In genomic region chr3:37280221-37280620, GRCm38 (mm10) we compare ENCODE assay signal across 35 mouse cellular contexts. TPM values are rescaled to one million over a fixed set of nuclear protein-coding genes. Genes with fewer than 3 reads are reported as not detected.
DNase-seq lines count a peak whose midpoint lies in the region; ATAC-seq and TF ChIP-seq lines count a peak whose summit lies in the region.
"Had no signal": no experiment of that assay in that cellular context is flagged by ENCODE, and none has a peak within 500 bp of the region (broad histone marks: within the 10 kb centered on the region; RNA-seq: fewer than 3 reads in every experiment).

No protein-coding gene starts in this region.

- H3K9ac ChIP-seq in MEL (ENCODE audit: control insufficient read depth, low read depth, low read length, poor library complexity, severe bottlenecking) = no peak overlapping the region
- H3K9ac ChIP-seq: embryonic facial prominence, embryonic 12.5 days; embryonic facial prominence, embryonic 15.5 days; forebrain, postnatal 0 days; heart, embryonic 12.5 days; hindbrain, embryonic 12.5 days; hindbrain, embryonic 15.5 days had no signal

- no peak overlapping the region for H3K4me3 ChIP-seq in heart, embryonic 10.5 days
- H3K4me3 ChIP-seq in MEL (ENCODE audit: control insufficient read depth in 1 of 2, insufficient read depth in 1 of 2, low read depth in 2 of 2, low read length in 2 of 2) = no peak overlapping the region
- H3K4me3 ChIP-seq in embryonic facial prominence, embryonic 10.5 days = no peak overlapping the region
- H3K4me3 ChIP-seq: embryonic facial prominence, embryonic 12.5 days; embryonic facial prominence, embryonic 15.5 days; heart, embryonic 12.5 days; hindbrain, embryonic 12.5 days; hindbrain, embryonic 15.5 days had no signal

- TF ChIP-seq RAD21 in MEL (IDR thresholded peaks at IDR 0.05; ENCODE audit: low read depth, low read length) = no peak

- H3K36me3 ChIP-seq in heart, embryonic 10.5 days = no peaks in the 10 kb centered on the region
- H3K36me3 ChIP-seq in MEL (ENCODE audit: control insufficient read depth in 1 of 2, insufficient read depth in 2 of 2, low read length in 2 of 2) = peaks cover 0 to 4% of the 10 kb centered on the region in 2 experiments; a peak in 2 of 4 replicates
- H3K36me3 ChIP-seq in splenic B cell, adult 2 months (ENCODE audit: control insufficient read depth, insufficient read depth, low read length, poor library complexity, severe bottlenecking) = no peaks in the 10 kb centered on the region
- no peaks in the 10 kb centered on the region for H3K36me3 ChIP-seq in embryonic facial prominence, embryonic 10.5 days (replicated peaks)
- H3K36me3 ChIP-seq: embryonic facial prominence, embryonic 12.5 days; embryonic facial prominence, embryonic 15.5 days; heart, embryonic 12.5 days; hindbrain, embryonic 12.5 days; hindbrain, embryonic 15.5 days had no signal

- H3K9me3 ChIP-seq in heart, embryonic 10.5 days = no peaks in the 10 kb centered on the region
- no peaks in the 10 kb centered on the region for H3K9me3 ChIP-seq in MEL (replicated peaks; ENCODE audit: insufficient read depth, low read length)
- H3K9me3 ChIP-seq in embryonic facial prominence, embryonic 10.5 days = no peaks in the 10 kb centered on the region
- H3K9me3 ChIP-seq: embryonic facial prominence, embryonic 12.5 days; embryonic facial prominence, embryonic 15.5 days; heart, embryonic 12.5 days; hindbrain, embryonic 12.5 days; hindbrain, embryonic 15.5 days had no signal

- TF ChIP-seq CTCF in MEL (IDR thresholded peaks at IDR 0.05 in 2 of 3, conservative IDR thresholded peaks at IDR 0.05 in 1 of 3; ENCODE audit: control insufficient read depth in 1 of 3, insufficient read depth in 1 of 3, low read depth in 2 of 3, low read length in 3 of 3, poor library complexity in 1 of 3, severe bottlenecking in 1 of 3) = no peak

- H3K79me2 ChIP-seq in MEL (ENCODE audit: control insufficient read depth, insufficient read depth, low read length, poor library complexity) = no peaks in the 10 kb centered on the region

- TF ChIP-seq POLR2A in MEL (IDR thresholded peaks at IDR 0.05; ENCODE audit: control insufficient read depth in 1 of 2, insufficient read depth in 1 of 2, low read depth in 1 of 2, low read length in 2 of 2, poor library complexity in 1 of 2) = no peak

- 80% methylated on average over 1 of the region's 1 CpGs for WGBS in heart, embryonic 10.5 days
- 91% methylated on average over 1 of the region's 1 CpGs for WGBS in embryonic facial prominence, embryonic 10.5 days

- DNase-seq in heart, embryonic 10.5 days (ENCODE audit: low spot score) = peak; percentile 66
- no peak for DNase-seq in heart, adult 8-10 months (ENCODE audit: low spot score)
- no peak for DNase-seq in MEL (ENCODE audit: low read depth, low spot score)
- DNase-seq in splenic B cell, adult 2 months (ENCODE audit: low read depth, low spot score) = peak; percentile 6
- DNase-seq in embryonic facial prominence, embryonic 10.5 days (ENCODE audit: low spot score) = no peak
- DNase-seq in lung, postnatal 14 days = no peak
- DNase-seq: adrenal gland, postnatal 10 days; adrenal gland, postnatal 36 days; cerebellum, adult 11 months; cerebellum, adult 2 months; cerebellum, postnatal 10 days; cerebellum, postnatal 36 days; forebrain, postnatal 0 days; gastrocnemius, postnatal 10 days; gastrocnemius, postnatal 36 days; heart, adult 18-20 months; heart, postnatal 14 days; kidney, adult 2 months had no signal

- H3K4me1 ChIP-seq in heart, embryonic 10.5 days = no peaks in the 10 kb centered on the region
- peaks cover 3 to 10% of the 10 kb centered on the region in 2 experiments; a peak in 2 of 4 replicates for H3K4me1 ChIP-seq in MEL (ENCODE audit: control insufficient read depth in 1 of 2, insufficient read depth in 2 of 2, low read length in 2 of 2)
- H3K4me1 ChIP-seq in embryonic facial prominence, embryonic 10.5 days = no peaks in the 10 kb centered on the region
- H3K4me1 ChIP-seq: embryonic facial prominence, embryonic 12.5 days; embryonic facial prominence, embryonic 15.5 days; heart, embryonic 12.5 days; hindbrain, embryonic 12.5 days; hindbrain, embryonic 15.5 days had no signal

- peak; percentile 38; the same call in 1 of the 2 replicates for ATAC-seq in granulocyte monocyte progenitor cell, adult 5-6 weeks (replicated peaks; ENCODE audit: poor library complexity, severe bottlenecking)
- ATAC-seq: forebrain, embryonic 14.5 days; forebrain, postnatal 0 days; intestine, postnatal 0 days; Patski had no signal

- no peak overlapping the region for H3K27ac ChIP-seq in heart, embryonic 10.5 days
- H3K27ac ChIP-seq in MEL (ENCODE audit: control insufficient read depth, low read depth, low read length) = no peak overlapping the region
- no peak overlapping the region for H3K27ac ChIP-seq in embryonic facial prominence, embryonic 10.5 days (replicated peaks)
- H3K27ac ChIP-seq: embryonic facial prominence, embryonic 12.5 days; embryonic facial prominence, embryonic 15.5 days; hindbrain, embryonic 12.5 days; hindbrain, embryonic 15.5 days had no signal

- TF ChIP-seq EP300 in MEL (IDR thresholded peaks at IDR 0.05; ENCODE audit: low read depth in 1 of 2, low read length in 2 of 2) = no peak

- no peaks in the 10 kb centered on the region for H3K27me3 ChIP-seq in heart, embryonic 10.5 days (ENCODE audit: insufficient read depth, poor library complexity, severe bottlenecking)
- no peaks in the 10 kb centered on the region for H3K27me3 ChIP-seq in MEL (ENCODE audit: control insufficient read depth in 1 of 2, insufficient read depth in 2 of 2, low read length in 2 of 2)
- H3K27me3 ChIP-seq in splenic B cell, adult 2 months (ENCODE audit: control insufficient read depth, insufficient read depth, low read length, poor library complexity, severe bottlenecking) = no peaks in the 10 kb centered on the region
- no peaks in the 10 kb centered on the region for H3K27me3 ChIP-seq in embryonic facial prominence, embryonic 10.5 days (replicated peaks; ENCODE audit: low read depth, poor library complexity, severe bottlenecking)
- H3K27me3 ChIP-seq: embryonic facial prominence, embryonic 12.5 days; embryonic facial prominence, embryonic 15.5 days; heart, embryonic 12.5 days; hindbrain, embryonic 12.5 days; hindbrain, embryonic 15.5 days had no signal

TF ChIP-seq in MEL, 35 proteins besides CTCF, POLR2A, EP300 and RAD21:
- no peak for TF ChIP-seq TAL1 (IDR thresholded peaks at IDR 0.05; ENCODE audit: low read length)
- peak; percentile 38; the same call in 1 of the 2 replicates for TF ChIP-seq GATA1 (IDR thresholded peaks at IDR 0.05; ENCODE audit: low read depth, low read length)
TF ChIP-seq in MEL: peak in this region for 1.

RNA-seq across cellular contexts. Expression of gene Bbs12, which starts 32.1 kb away (rescaled TPM):
- 5.9 and 7.7 TPM in 2 replicates for polyA plus RNA-seq in heart, embryonic 10.5 days (2016; fragmentation: Nextera tagmentation; extraction: Ambion mirVana)
- total RNA-seq in heart, adult 8-10 months (2022) = 1 to 10 TPM in 3 of 4 experiments, under 1 TPM in 1; 0.52 to 1.2 (median 1.1) TPM
- 5.7 and 6.2 TPM in 2 replicates for total RNA-seq in MEL (2012; rRNA removed)
- polyA plus RNA-seq in MEL (2012; ENCODE audit: insufficient read depth in 1 of 2, insufficient read length in 2 of 2, low read depth in 1 of 2, low replicate concordance in 2 of 2, missing spikeins in 1 of 2) = 1 to 10 TPM in 1 of 2 experiments, not detected in 1; 7.1 TPM
- total RNA-seq in granulocyte monocyte progenitor cell, adult 5-6 weeks (2014; fragmentation: Nextera tagmentation) = 3.2 and 10.4 TPM in 2 replicates
- total RNA-seq in granulocyte monocyte progenitor cell, adult 5-6 weeks (2017) = 4.4 and 5.4 TPM in 2 replicates
- 8.6 and 8.7 TPM in 2 replicates for polyA plus RNA-seq in embryonic facial prominence, embryonic 10.5 days (2016; fragmentation: Nextera tagmentation; extraction: Ambion mirVana)

RNA-seq across cellular contexts. Expression of gene Cetn4, which starts 32.3 kb away (rescaled TPM):
- 0.80 and 1.1 TPM in 2 replicates for polyA plus RNA-seq in heart, embryonic 10.5 days (2016; fragmentation: Nextera tagmentation; extraction: Ambion mirVana)
- total RNA-seq in heart, adult 8-10 months (2022) = 1 to 10 TPM in 1 of 4 experiments, under 1 TPM in 3; 0.52 to 1.1 (median 0.61) TPM
- total RNA-seq in MEL (2012; rRNA removed) = 0.85 and 1.3 TPM in 2 replicates
- 1 to 10 TPM in 1 of 2 experiments, not detected in 1; 3.8 TPM for polyA plus RNA-seq in MEL (2012; ENCODE audit: insufficient read depth in 1 of 2, insufficient read length in 2 of 2, low read depth in 1 of 2, low replicate concordance in 2 of 2, missing spikeins in 1 of 2)
- total RNA-seq in granulocyte monocyte progenitor cell, adult 5-6 weeks (2014; fragmentation: Nextera tagmentation) = 0.26 and 1.0 TPM in 2 replicates
- 0.26 and 1.6 TPM in 2 replicates for total RNA-seq in granulocyte monocyte progenitor cell, adult 5-6 weeks (2017)
- 1.4 and 2.4 TPM in 2 replicates for polyA plus RNA-seq in embryonic facial prominence, embryonic 10.5 days (2016; fragmentation: Nextera tagmentation; extraction: Ambion mirVana)

RNA-seq across cellular contexts. Expression of gene Il21, which starts 47.8 kb away (rescaled TPM):
- not detected in 2 replicates for polyA plus RNA-seq in heart, embryonic 10.5 days (2016; fragmentation: Nextera tagmentation; extraction: Ambion mirVana)
- not detected for total RNA-seq in heart, adult 8-10 months (2022)
- not detected in 2 replicates for total RNA-seq in MEL (2012; rRNA removed)
- polyA plus RNA-seq in MEL (2012; ENCODE audit: insufficient read depth in 1 of 2, insufficient read length in 2 of 2, low read depth in 1 of 2, low replicate concordance in 2 of 2, missing spikeins in 1 of 2) = not detected
- not detected in 2 replicates for total RNA-seq in granulocyte monocyte progenitor cell, adult 5-6 weeks (2014; fragmentation: Nextera tagmentation)
- total RNA-seq in granulocyte monocyte progenitor cell, adult 5-6 weeks (2017) = not detected in 2 replicates
- 0.05 TPM in 1 of 2 replicates, not detected in the other for polyA plus RNA-seq in embryonic facial prominence, embryonic 10.5 days (2016; fragmentation: Nextera tagmentation; extraction: Ambion mirVana)
- total RNA-seq: adrenal gland, adult 18-20 months; adrenal gland, postnatal 10 days; adrenal gland, postnatal 36 days; ES-E14; gastrocnemius, adult 18-20 months; gastrocnemius, postnatal 10 days; gastrocnemius, postnatal 36 days; heart, adult 18-20 months; heart, postnatal 14 days; hematopoietic stem cell, adult 5-6 weeks had no signal
- polyA plus RNA-seq: embryonic facial prominence, embryonic 12.5 days; embryonic facial prominence, embryonic 15.5 days; forebrain, embryonic 11.5 days; forebrain, embryonic 14.5 days; forebrain, postnatal 0 days; frontal cortex, adult 2 months; heart, embryonic 12.5 days; heart, embryonic 16.5 days; hindbrain, embryonic 12.5 days; hindbrain, embryonic 15.5 days; intestine, embryonic 14.5 days; intestine, postnatal 0 days; kidney, adult 2 months; Patski had no signal

Comparison
In these comparisons a context has a peak if more than half of its experiments do, and no peak if none do; other contexts are left out.
1. DNase-seq: peak in heart, embryonic 10.5 days (single experiment) and splenic B cell, adult 2 months (single experiment); none in heart, adult 8-10 months (single experiment), MEL (single experiment), embryonic facial prominence, embryonic 10.5 days (single experiment) and lung, postnatal 14 days (single experiment).